Mouse (Mus musculus) ES-E14 (cell line): Measurements from ENCODE around the gene Nfic.

Experiments
- CHD2 ChIP-seq: IDR thresholded peaks from 2 replicates; pipeline ENCODE4 v1.6.1; 2014; ENCODE audit warnings: mild to moderate bottlenecking, low read depth, low read length, inconsistent platforms
- HCFC1 ChIP-seq: IDR thresholded peaks from 2 replicates; pipeline ENCODE4 v1.6.1; 2012; ENCODE audit warnings: low read length, inconsistent platforms, borderline replicate concordance; ENCODE audit not compliant: insufficient read depth
- MAFK ChIP-seq: IDR thresholded peaks from 2 replicates; pipeline ENCODE4 v1.6.1; 2014; ENCODE audit warnings: mild to moderate bottlenecking, low read depth, low read length, inconsistent platforms; ENCODE audit not compliant: insufficient read depth
- ZC3H11A ChIP-seq: IDR thresholded peaks from 2 replicates; pipeline ENCODE4 v1.6.1; 2012; ENCODE audit warnings: low read depth, mild to moderate bottlenecking, inconsistent platforms, low read length, borderline replicate concordance

DNA sequence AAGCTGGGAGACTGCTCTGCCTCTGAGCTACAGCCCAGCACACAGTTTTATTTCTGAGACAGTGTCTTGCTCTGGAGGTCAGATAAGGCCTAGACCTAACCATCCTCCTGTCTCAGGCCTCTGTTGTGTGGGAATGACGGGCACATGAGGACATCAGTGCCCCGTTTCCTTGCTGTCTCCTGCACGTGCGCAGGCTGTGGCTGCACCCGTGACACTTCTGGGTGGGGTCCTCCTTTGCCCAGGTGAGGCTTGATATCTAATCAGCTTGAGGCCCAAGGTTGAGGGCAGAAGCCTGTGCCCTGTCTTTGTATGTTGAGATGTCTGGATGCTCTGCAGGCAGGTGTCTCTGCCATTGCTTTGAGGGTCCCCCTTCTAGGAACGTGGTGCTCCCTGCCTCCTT, 63.2 kb downstream of the Nfic start:
- TF ChIP-seq HCFC1 (no peak), ZC3H11A (no peak), CHD2 (no peak), MAFK (no peak)
